Mouse (Mus musculus) lung, embryonic 14.5 days (tissue): ENCODE measurements around the gene Gigyf1. TPM values are rescaled to one million over a fixed set of nuclear protein-coding genes. Genes with fewer than 3 reads are reported as not detected.
A peak's percentile ranks its signal among the peaks of the same experiment; 100 is the strongest.

Experiments
- ATAC-seq: fragments of 200-750 bp; cut with Nextera tagmentation; 2 replicates; pipeline ENCODE4 v1.8.0; 2017; ENCODE audit warnings: mild to moderate bottlenecking, moderate TSS enrichment, moderate library complexity; ENCODE audit not compliant: insufficient read depth
- DNase-seq: peaks from one replicate; pipeline ENCODE4 v3.0.0-alpha.2; 2015
- H3K27ac ChIP-seq: fragments of 300-500 bp; sonication (generic); 2 replicates; pipeline ENCODE4 v1.5.1; 2014; ENCODE audit warnings: low read depth, mild to moderate bottlenecking, moderate library complexity
- H3K27me3 ChIP-seq: fragments of 300-500 bp; sonication (generic); 2 replicates; pipeline ENCODE4 v1.6.1; 2014; ENCODE audit warnings: low read length, control low read depth; ENCODE audit not compliant: insufficient read depth
- H3K36me3 ChIP-seq: fragments of 300-500 bp; sonication (generic); 2 replicates; pipeline ENCODE4 v1.6.1; 2014; ENCODE audit warnings: control low read depth; ENCODE audit not compliant: insufficient read depth
- H3K4me1 ChIP-seq: fragments of 300-500 bp; sonication (generic); 2 replicates; pipeline ENCODE4 v1.6.1; 2014; ENCODE audit warnings: antibody characterized with exemption, control low read depth; ENCODE audit not compliant: insufficient read depth
- H3K4me2 ChIP-seq: fragments of 300-500 bp; sonication (generic); 2 replicates; pipeline ENCODE4 v1.6.1; 2014; ENCODE audit warnings: mild to moderate bottlenecking
- H3K4me3 ChIP-seq: fragments of 300-500 bp; sonication (generic); 2 replicates; pipeline ENCODE4 v1.5.1; 2014; ENCODE audit warnings: low read depth, low read length
- H3K9ac ChIP-seq: fragments of 300-500 bp; sonication (generic); 2 replicates; pipeline ENCODE4 v1.6.1; 2014
- H3K9me3 ChIP-seq: fragments of 300-500 bp; sonication (generic); 2 replicates; pipeline ENCODE4 v1.6.1; 2016; ENCODE audit warnings: low read depth, low read length, control low read depth
- CTCF ChIP-seq: IDR thresholded peaks from 2 replicates; pipeline ENCODE4 v1.5.1; 2016; ENCODE audit warnings: antibody characterized with exemption, low read depth
- WGBS: fragments of 180-500 bp; shearing (Covaris S2); extraction: QIAGEN DNeasy Blood & Tissue Kit; methylation state at CpG from one replicate; pipeline ENCODE4 v1.1.7; 2014; 5-methylcytosine and 5-hydroxymethylcytosine counted together
- polyA plus RNA-seq: library from polyadenylated mRNA; unstranded; fragments of >200 nt; fragmentation: Nextera tagmentation; extraction: Ambion mirVana; gene quantifications from 2 replicates; pipeline ENCODE4 v1.2.1, GENCODE M21; 2014

Gene Gigyf1
- 11.1 and 11.6 TPM in 2 replicates for polyA plus RNA-seq

DNA sequence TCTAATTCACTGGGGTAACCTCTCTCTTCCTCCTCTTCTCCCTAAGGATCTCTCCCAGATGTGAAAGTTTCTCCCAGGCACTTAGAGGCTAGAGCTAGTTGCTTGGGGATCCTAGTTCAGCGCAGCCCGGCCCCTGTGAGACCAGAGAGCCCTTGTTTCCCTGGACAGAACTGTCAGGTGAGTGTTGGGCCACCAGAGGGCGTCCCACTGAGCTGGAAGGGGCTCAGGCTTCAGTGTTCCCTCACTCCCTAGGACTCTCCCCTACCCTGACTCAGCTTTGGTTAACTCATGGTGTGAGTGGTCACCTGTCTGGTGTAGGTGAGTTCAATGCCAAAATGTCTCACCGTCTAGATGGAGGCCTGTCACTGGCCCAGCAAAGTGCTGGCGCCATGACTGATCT is at the start of gene Gigyf1:
TSS of gene Gigyf1 (plus strand) at position 113 of the 400 bp plus-strand sequence.
- ATAC-seq (no peak), DNase-seq (peak; percentile 39)

DNA sequence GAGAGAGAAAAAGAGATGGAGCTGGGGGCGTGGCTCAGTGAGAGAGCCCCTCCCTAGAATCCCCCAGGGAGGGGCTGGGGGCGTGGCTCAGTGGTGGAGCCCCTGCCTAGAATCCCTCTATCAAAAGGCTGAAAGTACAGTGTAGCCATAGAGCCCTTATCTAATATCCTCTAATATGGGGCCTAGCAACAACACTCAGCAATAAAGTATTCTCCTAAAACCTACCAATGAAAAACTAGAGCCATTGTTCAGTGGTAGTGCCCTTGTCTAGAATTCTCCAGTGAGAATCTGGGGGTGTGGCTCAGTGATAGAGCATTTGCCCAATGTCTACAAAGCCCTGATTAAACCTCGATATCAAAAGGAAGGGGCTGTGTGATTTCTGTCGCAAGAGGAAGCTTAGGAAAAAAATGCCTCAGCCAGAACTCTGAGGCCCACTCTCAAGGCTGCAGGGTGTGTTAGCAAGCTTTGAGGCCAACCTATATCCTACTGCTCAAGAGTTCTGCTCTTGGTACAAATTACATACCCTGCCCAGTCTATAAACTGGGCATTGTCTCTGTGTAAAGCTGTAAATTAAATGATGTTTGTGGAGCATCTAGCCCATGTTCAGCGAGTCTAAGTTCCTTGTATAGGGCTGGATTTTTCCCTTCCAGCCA is 46.0 kb upstream of the Gigyf1 start:
- Histone ChIP-seq H3K4me2 (no peak overlapping the region), H3K27me3 (no peaks in the 10 kb centered on the region), H3K27ac (peak overlapping the region; percentile 14; the same call in 1 of the 2 replicates), H3K4me3 (no peak overlapping the region), H3K9me3 (no peaks in the 10 kb centered on the region), H3K9ac (no peak overlapping the region), H3K36me3 (no peaks in the 10 kb centered on the region), H3K4me1 (no peaks in the 10 kb centered on the region; the same call in 1 of the 2 replicates)
- no peak for TF ChIP-seq CTCF
- peak; percentile 62; the same call in 1 of the 2 replicates for ATAC-seq
- peak; percentile 28 for DNase-seq
- 43% methylated on average over 5 of the region's 5 CpGs for WGBS

More for the DNA sequence above, at the start of gene Gigyf1:
- Histone ChIP-seq H3K9me3 (no peaks in the 10 kb centered on the region), H3K27me3 (no peaks in the 10 kb centered on the region), H3K4me2 (no peak within 1 kb of the TSS), H3K4me1 (no peaks in the 10 kb centered on the region), H3K36me3 (peaks cover 70% of the 10 kb centered on the region), H3K27ac (no peak within 1 kb of the TSS), H3K9ac (no peak within 1 kb of the TSS), H3K4me3 (no peak within 1 kb of the TSS)
- TF ChIP-seq CTCF = peak; percentile 59
- 74% methylated on average over 5 of the region's 5 CpGs for WGBS

DNA sequence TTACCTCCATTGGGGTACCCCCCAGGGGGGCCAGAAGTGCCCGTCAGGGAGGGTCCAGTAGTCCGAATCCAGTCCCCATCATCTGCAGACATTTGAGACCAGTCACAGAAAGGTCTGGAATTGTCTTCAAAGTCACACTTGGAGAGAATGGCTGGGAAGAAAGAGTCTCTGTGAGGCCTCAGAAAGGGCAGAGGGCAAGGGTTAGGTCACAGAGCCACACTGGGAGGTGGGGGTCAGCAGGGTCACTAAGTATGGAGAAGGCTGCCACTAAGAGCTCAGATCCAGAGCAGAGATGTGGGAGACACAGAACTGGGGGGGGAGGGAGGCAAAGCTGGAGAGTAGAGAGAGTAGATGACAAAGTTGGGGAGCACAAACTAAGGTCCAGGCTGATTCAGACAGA is 44.0 kb upstream of the Gigyf1 start:
- no peak for TF ChIP-seq CTCF
- Histone ChIP-seq H3K9ac (no peak overlapping the region), H3K4me3 (no peak overlapping the region), H3K27ac (no peak overlapping the region), H3K4me1 (no peaks in the 10 kb centered on the region; the same call in 1 of the 2 replicates), H3K27me3 (no peaks in the 10 kb centered on the region), H3K9me3 (no peaks in the 10 kb centered on the region), H3K4me2 (no peak overlapping the region), H3K36me3 (no peaks in the 10 kb centered on the region)
- DNase-seq = no peak
- ATAC-seq = no peak
- 46% methylated on average over 2 of the region's 2 CpGs for WGBS

DNA sequence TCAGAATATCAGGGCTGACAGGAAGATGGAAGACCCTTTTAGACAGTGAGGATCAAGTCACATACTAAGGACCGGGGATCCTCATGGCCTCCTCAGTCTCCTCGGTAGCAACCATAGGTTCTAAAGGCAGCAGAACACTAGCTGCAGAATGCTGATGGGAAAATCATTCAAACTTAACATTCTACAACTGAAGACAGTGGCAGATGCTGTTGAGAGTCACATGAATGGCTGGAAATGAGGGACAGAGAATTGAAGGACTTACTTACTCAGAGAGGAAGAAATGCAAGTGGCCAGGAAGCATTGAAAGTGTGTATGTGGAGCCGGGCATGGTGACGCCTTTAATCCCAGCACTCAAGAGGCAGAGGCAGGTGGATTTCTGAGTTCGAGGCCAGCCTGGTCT is 41.4 kb upstream of the Gigyf1 start, which contains the start of gene Zan:
TSS of gene Zan (minus strand) at position 101 of the 400 bp plus-strand sequence.
- Histone ChIP-seq H3K27ac (no peak within 1 kb of the TSS), H3K4me2 (no peak within 1 kb of the TSS), H3K36me3 (no peaks in the 10 kb centered on the region), H3K27me3 (no peaks in the 10 kb centered on the region), H3K9me3 (no peaks in the 10 kb centered on the region), H3K4me1 (no peaks in the 10 kb centered on the region; the same call in 1 of the 2 replicates), H3K9ac (no peak within 1 kb of the TSS), H3K4me3 (no peak within 1 kb of the TSS)
- WGBS = 70% methylated on average over 5 of the region's 5 CpGs
- DNase-seq (no peak), ATAC-seq (no peak)
- no peak for TF ChIP-seq CTCF

DNA sequence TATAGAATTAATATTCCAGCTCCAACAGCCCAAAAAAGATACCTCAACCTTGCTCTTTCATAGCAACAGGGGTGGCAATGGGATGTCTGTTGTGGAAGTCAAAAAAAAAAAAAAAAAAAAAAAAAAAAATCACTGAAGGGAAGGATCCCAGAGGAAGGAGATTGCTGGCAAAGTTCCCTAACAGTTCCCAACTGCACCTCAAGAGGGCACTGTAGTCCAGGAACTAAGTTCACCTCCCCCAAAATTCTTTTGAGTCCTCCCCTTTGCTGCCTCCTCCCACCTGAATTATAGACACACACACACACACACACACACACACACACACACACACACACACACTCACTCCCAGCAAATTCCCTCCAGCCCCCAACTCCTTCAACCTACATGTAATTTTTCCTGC is 37.2 kb upstream of the Gigyf1 start:
- Histone ChIP-seq H3K4me3 (no peak overlapping the region), H3K9ac (no peak overlapping the region), H3K36me3 (no peaks in the 10 kb centered on the region), H3K27ac (no peak overlapping the region), H3K4me2 (no peak overlapping the region), H3K9me3 (no peaks in the 10 kb centered on the region), H3K27me3 (peaks cover 17% of the 10 kb centered on the region), H3K4me1 (no peaks in the 10 kb centered on the region)
- no peak for ATAC-seq
- DNase-seq = peak; percentile 96
- TF ChIP-seq CTCF = peak; percentile 79

DNA sequence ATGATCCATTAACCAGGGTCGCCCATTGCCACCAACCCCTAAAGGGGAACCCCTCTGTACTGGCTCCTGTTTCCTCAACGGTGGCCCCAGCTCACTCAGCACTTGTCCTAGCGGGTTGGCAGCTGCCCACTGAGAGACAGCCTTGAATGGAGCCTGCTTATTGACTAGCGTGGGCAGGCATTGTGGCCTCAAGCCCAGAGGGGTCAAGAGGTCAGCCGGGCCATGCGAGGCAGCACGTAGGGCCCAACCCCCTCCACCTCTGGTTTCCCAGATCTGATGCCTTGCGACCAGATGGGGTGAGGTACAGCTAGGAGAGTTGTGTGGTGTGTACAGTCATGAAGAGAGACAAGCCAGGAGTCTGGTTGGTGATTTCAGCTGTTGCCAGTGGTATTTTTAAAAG is 36.5 kb upstream of the Gigyf1 start:
- DNase-seq = no peak
- Histone ChIP-seq H3K4me1 (no peaks in the 10 kb centered on the region), H3K9me3 (no peaks in the 10 kb centered on the region), H3K36me3 (no peaks in the 10 kb centered on the region), H3K9ac (no peak overlapping the region), H3K4me3 (no peak overlapping the region), H3K27me3 (peaks cover 24% of the 10 kb centered on the region), H3K27ac (no peak overlapping the region), H3K4me2 (no peak overlapping the region)
- no peak for ATAC-seq
- WGBS = 37% methylated on average over 8 of the region's 8 CpGs
- no peak for TF ChIP-seq CTCF

DNA sequence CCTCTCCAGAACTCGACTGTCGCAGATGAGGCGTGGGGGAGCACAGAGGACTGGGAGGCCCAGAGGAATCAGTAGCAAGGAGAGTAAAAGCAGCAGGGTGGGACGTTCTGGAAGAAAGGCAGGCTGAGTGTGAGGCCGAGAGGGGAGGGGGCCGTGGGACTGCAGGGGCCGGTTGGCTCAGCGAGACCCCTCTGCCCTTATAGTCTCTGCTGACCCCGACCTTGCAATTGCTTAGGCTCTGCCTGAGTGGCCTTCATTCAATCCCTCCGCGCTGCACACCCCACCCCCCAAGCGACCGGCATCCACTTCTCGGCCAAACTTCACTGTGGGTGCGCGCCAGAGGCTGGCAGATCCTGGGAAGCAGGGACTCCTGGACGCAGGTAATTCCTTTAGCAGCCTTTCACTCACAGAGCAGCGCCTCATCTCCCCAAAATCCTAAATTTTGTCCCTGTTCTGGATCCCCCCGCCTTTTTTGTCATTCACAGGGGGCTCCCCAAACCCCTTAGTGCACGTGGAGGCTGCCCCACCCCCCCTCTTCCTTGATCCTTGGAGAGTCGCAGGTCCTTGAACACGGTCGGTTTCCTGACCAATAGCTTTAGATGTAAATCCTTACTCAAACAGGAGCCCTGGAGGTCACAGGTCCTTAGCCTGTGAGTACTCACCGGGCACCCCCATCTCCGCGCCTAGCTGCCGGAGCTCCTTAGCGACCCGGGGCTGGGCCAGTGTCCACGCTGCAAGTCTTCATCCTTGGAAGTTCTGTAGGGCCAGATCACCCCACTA is 33.1 kb upstream of the Gigyf1 start:
- H3K4me1 ChIP-seq = no peaks in the 10 kb centered on the region
- DNase-seq = no peak
- peak overlapping the region; percentile 34 for H3K9ac ChIP-seq
- no peak for TF ChIP-seq CTCF
- H3K9me3 ChIP-seq = no peaks in the 10 kb centered on the region
- H3K4me2 ChIP-seq = peak overlapping the region; percentile 63
- peak overlapping the region; percentile 8 for H3K4me3 ChIP-seq
- 8% methylated on average over 30 of the region's 30 CpGs for WGBS
- ATAC-seq = 0 out of 2 replicates have a peak, but pooled peaks have one; percentile 22
- H3K36me3 ChIP-seq = no peaks in the 10 kb centered on the region
- H3K27me3 ChIP-seq = peaks cover 24% of the 10 kb centered on the region
- no peak overlapping the region for H3K27ac ChIP-seq
